Mouse (Mus musculus): ENCODE results near the gene Hbq1b. TPM values are rescaled to one million over a fixed set of nuclear protein-coding genes. Genes with fewer than 3 reads are reported as not detected.

Gene Hbq1b
- total RNA-seq, 2 experiments from 2014 or later = not detected

Other genes starting within 250 kb of the Hbq1b start
- not detected in 2 replicates for gene Il9r, start 86.7 kb upstream of the Hbq1b start, total RNA-seq (2014; fragmentation: Nextera tagmentation)
- not detected in 2 replicates for gene Il9r, start 86.7 kb upstream of the Hbq1b start, total RNA-seq (2017)
- 50.3 and 58.3 TPM in 2 replicates for gene Snrnp25, start 81.5 kb upstream of the Hbq1b start, total RNA-seq (2014; fragmentation: Nextera tagmentation)
- gene Snrnp25, start 81.5 kb upstream of the Hbq1b start, total RNA-seq (2017) = 75.1 and 78.0 TPM in 2 replicates
- gene Rhbdf1, start 64.7 kb upstream of the Hbq1b start, total RNA-seq (2014; fragmentation: Nextera tagmentation) = 0.26 TPM in 1 of 2 replicates, not detected in the other
- 1.0 TPM in 1 of 2 replicates, not detected in the other for gene Rhbdf1, start 64.7 kb upstream of the Hbq1b start, total RNA-seq (2017)
- gene Mpg, start 60.5 kb upstream of the Hbq1b start, total RNA-seq (2014; fragmentation: Nextera tagmentation) = 11.6 and 12.9 TPM in 2 replicates
- 4.4 and 5.7 TPM in 2 replicates for gene Mpg, start 60.5 kb upstream of the Hbq1b start, total RNA-seq (2017)
- 25.3 and 28.6 TPM in 2 replicates for gene Nprl3, start 19.3 kb upstream of the Hbq1b start, total RNA-seq (2014; fragmentation: Nextera tagmentation)
- gene Nprl3, start 19.3 kb upstream of the Hbq1b start, total RNA-seq (2017) = 17.7 and 18.6 TPM in 2 replicates
- not detected in 2 replicates for gene Hba-x, start 10.6 kb upstream of the Hbq1b start, total RNA-seq (2014; fragmentation: Nextera tagmentation)
- not detected in 2 replicates for gene Hba-x, start 10.6 kb upstream of the Hbq1b start, total RNA-seq (2017)
- 2.8 TPM in 1 of 2 replicates, not detected in the other for gene Hba-a1, start 3.5 kb upstream of the Hbq1b start, total RNA-seq (2014; fragmentation: Nextera tagmentation)
- gene Hba-a1, start 3.5 kb upstream of the Hbq1b start, total RNA-seq (2017) = 0.46 and 0.52 TPM in 2 replicates
- 0.73 TPM in 1 of 2 replicates, not detected in the other for gene Hba-a2, start 9.5 kb downstream of the Hbq1b start, total RNA-seq (2014; fragmentation: Nextera tagmentation)
- 6.1 and 16.0 TPM in 2 replicates for gene Hba-a2, start 9.5 kb downstream of the Hbq1b start, total RNA-seq (2017)
- gene Hbq1a, start 13.1 kb downstream of the Hbq1b start, total RNA-seq (2014; fragmentation: Nextera tagmentation) = not detected in 2 replicates
- not detected in 2 replicates for gene Hbq1a, start 13.1 kb downstream of the Hbq1b start, total RNA-seq (2017)
- gene Sh3pxd2b, start 60.9 kb downstream of the Hbq1b start, total RNA-seq (2014; fragmentation: Nextera tagmentation) = 10.1 and 13.5 TPM in 2 replicates
- gene Sh3pxd2b, start 60.9 kb downstream of the Hbq1b start, total RNA-seq (2017) = 1.8 and 3.4 TPM in 2 replicates
- gene Ubtd2, start 168.4 kb downstream of the Hbq1b start, total RNA-seq (2014; fragmentation: Nextera tagmentation) = 9.5 and 14.1 TPM in 2 replicates
- 3.6 and 7.3 TPM in 2 replicates for gene Ubtd2, start 168.4 kb downstream of the Hbq1b start, total RNA-seq (2017)
- not detected in 2 replicates for gene Efcab9, start 245.1 kb downstream of the Hbq1b start, total RNA-seq (2014; fragmentation: Nextera tagmentation)
- gene Efcab9, start 245.1 kb downstream of the Hbq1b start, total RNA-seq (2017) = 1.2 TPM in 1 of 2 replicates, not detected in the other
- gene Stk10, start 246.3 kb downstream of the Hbq1b start, total RNA-seq (2014; fragmentation: Nextera tagmentation) = 13.3 and 15.7 TPM in 2 replicates
- gene Stk10, start 246.3 kb downstream of the Hbq1b start, total RNA-seq (2017) = 12.7 and 13.2 TPM in 2 replicates

Measured in granulocyte monocyte progenitor cell, adult 5-6 weeks (primary cell).